Mouse (Mus musculus) CH12.LX (cell line): ENCODE data around the gene BC052040. TPM values are rescaled to one million over a fixed set of nuclear protein-coding genes. Genes with fewer than 3 reads are reported as not detected.

Experiments used
- DNase-seq: peaks from one replicate; pipeline ENCODE4 v3.0.0-alpha.2; 2013; ENCODE audit errors: extremely low read depth
- H3K27ac ChIP-seq: 2 replicates; pipeline ENCODE4 v1.5.1; 2012; ENCODE audit warnings: low read depth, mild to moderate bottlenecking, control low read depth, moderate library complexity; ENCODE audit not compliant: insufficient read depth
- H3K27me3 ChIP-seq: replicated peaks from 2 replicates; pipeline ENCODE3; 2012; ENCODE audit warnings: inconsistent platforms
- H3K36me3 ChIP-seq, 2 experiments: replicated peaks in 1 of 2; 2 replicates each; pipeline versions ENCODE3 to v1.6.1; 2012; ENCODE audit warnings: inconsistent platforms in 1 of 2, low read length in 1 of 2, mild to moderate bottlenecking in 1 of 2, mixed read lengths in 1 of 2, moderate library complexity in 1 of 2; ENCODE audit not compliant: control insufficient read depth in 1 of 2, insufficient read depth in 1 of 2
- H3K4me1 ChIP-seq, 2 experiments: 2 replicates each; pipeline ENCODE4 v1.6.1; 2012; ENCODE audit warnings: inconsistent platforms in 1 of 2, moderate library complexity in 1 of 2; ENCODE audit not compliant: insufficient read depth in 2 of 2, control insufficient read depth in 1 of 2
- H3K4me2 ChIP-seq: 2 replicates; pipeline ENCODE4 v1.6.1; 2012; ENCODE audit warnings: low read depth, mild to moderate bottlenecking, control low read depth; ENCODE audit not compliant: poor library complexity, insufficient read depth, severe bottlenecking
- H3K4me3 ChIP-seq, 3 experiments: fragments of 150-350 bp in 1 of 3; sonication (generic) in 1 of 3; replicated peaks in 1 of 3; 2 replicates each; pipeline versions ENCODE3 to v1.5.1; 2011 to 2012; ENCODE audit warnings: low read depth in 2 of 3, low read length in 2 of 3, mild to moderate bottlenecking in 2 of 3, moderate library complexity in 2 of 3, control low read depth in 1 of 3, improper control_type of control experiment in 1 of 3, inconsistent platforms in 1 of 3, mixed read lengths in 1 of 3; ENCODE audit not compliant: poor library complexity in 1 of 3
- H3K79me2 ChIP-seq: replicated peaks from 2 replicates; pipeline ENCODE4 v1.6.1; 2012; ENCODE audit warnings: mild to moderate bottlenecking, moderate library complexity; ENCODE audit not compliant: control insufficient read depth, poor library complexity, insufficient read depth, severe bottlenecking; ENCODE audit errors: extremely low read depth
- H3K9ac ChIP-seq: 2 replicates; pipeline ENCODE4 v1.6.1; 2012; ENCODE audit warnings: low read depth, mild to moderate bottlenecking, control low read depth, moderate library complexity; ENCODE audit not compliant: insufficient read depth
- H3K9me3 ChIP-seq: replicated peaks from 2 replicates; pipeline ENCODE3; 2012; ENCODE audit warnings: low read length, inconsistent platforms, mixed read lengths
- BHLHE40 ChIP-seq: IDR thresholded peaks from 2 replicates; pipeline ENCODE4 v1.6.1; 2011; ENCODE audit warnings: mild to moderate bottlenecking, low read depth, low read length, improper control_type of control experiment
- CHD2 ChIP-seq: IDR thresholded peaks from 2 replicates; pipeline ENCODE4 v1.6.1; 2011; ENCODE audit warnings: low read length, improper control_type of control experiment
- E2F4 ChIP-seq: IDR thresholded peaks from 2 replicates; pipeline ENCODE4 v1.6.1; 2011; ENCODE audit warnings: low read depth, low read length, improper control_type of control experiment; ENCODE audit not compliant: insufficient replicate concordance
- ELF1 ChIP-seq: IDR thresholded peaks from 2 replicates; pipeline ENCODE4 v1.6.1; 2014; ENCODE audit warnings: low read depth, mild to moderate bottlenecking, inconsistent platforms, low read length, improper control_type of control experiment
- EP300 ChIP-seq: IDR thresholded peaks from 2 replicates; pipeline ENCODE4 v1.6.1; 2011; ENCODE audit warnings: low read length, improper control_type of control experiment
- ETS1 ChIP-seq: conservative IDR thresholded peaks from 2 replicates; pipeline ENCODE4 v1.6.1; 2012; ENCODE audit warnings: low read depth, mild to moderate bottlenecking, inconsistent platforms, low read length, improper control_type of control experiment, moderate library complexity
- IRF4 ChIP-seq: IDR thresholded peaks from 2 replicates; pipeline ENCODE4 v1.6.1; 2014; ENCODE audit warnings: low read depth, mild to moderate bottlenecking, inconsistent platforms, low read length, improper control_type of control experiment
- MAX ChIP-seq: IDR thresholded peaks from 2 replicates; pipeline ENCODE4 v1.6.1; 2011; ENCODE audit warnings: low read length, improper control_type of control experiment
- MEF2A ChIP-seq: IDR thresholded peaks from 2 replicates; pipeline ENCODE4 v1.6.1; 2014; ENCODE audit warnings: low read depth, mild to moderate bottlenecking, inconsistent platforms, low read length, improper control_type of control experiment, borderline replicate concordance
- MXI1 ChIP-seq: IDR thresholded peaks from 2 replicates; pipeline ENCODE4 v1.6.1; 2011; ENCODE audit warnings: mild to moderate bottlenecking, low read depth, low read length, improper control_type of control experiment
- MYC ChIP-seq: IDR thresholded peaks from 2 replicates; pipeline ENCODE4 v1.6.1; 2011; ENCODE audit warnings: low read depth, mild to moderate bottlenecking, improper control_type of control experiment, low read length
- NELFE ChIP-seq: IDR thresholded peaks from 2 replicates; pipeline ENCODE4 v1.6.1; 2011; ENCODE audit warnings: low read depth, low read length, improper control_type of control experiment
- PAX5 ChIP-seq: IDR thresholded peaks from 2 replicates; pipeline ENCODE4 v1.6.1; 2012; ENCODE audit warnings: low read length, inconsistent platforms, mixed read lengths
- RAD21 ChIP-seq: IDR thresholded peaks from 2 replicates; pipeline ENCODE4 v1.6.1; 2011; ENCODE audit warnings: low read depth, mild to moderate bottlenecking, low read length, improper control_type of control experiment, moderate library complexity
- SIN3A ChIP-seq: IDR thresholded peaks from 2 replicates; pipeline ENCODE4 v1.6.1; 2012; ENCODE audit warnings: low read length, improper control_type of control experiment, inconsistent platforms
- SMC3 ChIP-seq: IDR thresholded peaks from 2 replicates; pipeline ENCODE4 v1.6.1; 2011; ENCODE audit warnings: low read depth, low read length, improper control_type of control experiment
- USF1 ChIP-seq: IDR thresholded peaks from 2 replicates; pipeline ENCODE4 v1.6.1; 2014; ENCODE audit warnings: low read depth, mild to moderate bottlenecking, inconsistent platforms, low read length, improper control_type of control experiment
- USF2 ChIP-seq: conservative IDR thresholded peaks from 2 replicates; pipeline ENCODE4 v1.6.1; 2011; ENCODE audit warnings: low read depth, low read length, improper control_type of control experiment
- ZKSCAN1 ChIP-seq: IDR thresholded peaks from 2 replicates; pipeline ENCODE4 v1.6.1; 2012; ENCODE audit warnings: low read depth, inconsistent platforms, low read length, improper control_type of control experiment, borderline replicate concordance
- ZNF384 ChIP-seq: IDR thresholded peaks from 2 replicates; pipeline ENCODE4 v1.6.1; 2012; ENCODE audit warnings: low read depth, low read length, improper control_type of control experiment, inconsistent platforms
- dilution Hi-C: fragments of 300-500 bp; cut with MboI; formaldehyde crosslinking; loops from 2 replicates; pipeline ENCODE4 v1.14.3; 2020; ENCODE audit warnings: low sequenced_read_pairs; ENCODE audit not compliant: extremely low pct_unique_long_range_greater_than_20kb, extremely low pct_ligation_motif_present
- in situ Hi-C: fragments of 300-500 bp; cut with MboI; formaldehyde crosslinking; loops from 3 replicates; pipeline ENCODE4 v1.14.3; 2019; ENCODE audit warnings: low sequenced_read_pairs, low pct_ligation_motif_present, low pct_unique_long_range_greater_than_20kb, mixed read lengths
- polyA plus RNA-seq: library from polyadenylated mRNA; unstranded; fragments of >175 nt; gene quantifications from 2 replicates; pipeline ENCODE4 v1.2.1, GENCODE M21; 2012; ENCODE audit warnings: low read depth; ENCODE audit not compliant: insufficient read length
- total RNA-seq, 2 experiments: library from RNA; depleted of rRNA; stranded (reverse); fragments of 300-350 nt in 1 of 2; fragments of >200 nt in 1 of 2; gene quantifications; 2 replicates each; pipeline ENCODE4 v1.2.3; 2012 to 2014

Gene BC052040
- total and polyA plus RNA-seq, 3 experiments, result 5.9 to 16.5 (median 6.5) TPM

- peaks cover 0 to 49% of the 10 kb centered on the region in 2 experiments for H3K36me3 ChIP-seq
- H3K27me3 ChIP-seq, result no peaks in the 10 kb centered on the region
- in situ Hi-C loops (no loop called here), dilution Hi-C loops (no loop called here)
- H3K79me2 ChIP-seq, result no peaks in the 10 kb centered on the region
- TF ChIP-seq USF1 (no peak), ZNF384 (no peak), MXI1 (no peak), RAD21 (no peak), EP300 (no peak), MAX (no peak), ELF1 (no peak), IRF4 (no peak), MYC (no peak)
- H3K4me3 ChIP-seq, result no peak overlapping the region
- no peaks in the 10 kb centered on the region for H3K9me3 ChIP-seq
- peaks cover 0 to 6% of the 10 kb centered on the region in 2 experiments; a peak in 2 of 4 replicates for H3K4me1 ChIP-seq
- H3K4me2 ChIP-seq, result no peak overlapping the region
- no peak for DNase-seq
- no peak overlapping the region for H3K27ac ChIP-seq
- no peak overlapping the region for H3K9ac ChIP-seq
These were observed 149.0 kb downstream of the BC052040 start for GRCm38 (mm10) chr2:115730502-115730901.

GRCm38 (mm10) chr2:115731171-115731570, 149.7 kb downstream of the BC052040 start:
- Histone ChIP-seq H3K9ac (no peak overlapping the region), H3K4me2 (no peak overlapping the region), H3K4me1 (peaks cover 0 to 6% of the 10 kb centered on the region in 2 experiments; a peak in 2 of 4 replicates), H3K36me3 (peaks cover 0 to 51% of the 10 kb centered on the region in 2 experiments), H3K27me3 (no peaks in the 10 kb centered on the region), H3K79me2 (no peaks in the 10 kb centered on the region), H3K4me3 (no peak overlapping the region), H3K9me3 (no peaks in the 10 kb centered on the region), H3K27ac (no peak overlapping the region)
- no peak for DNase-seq
- in situ Hi-C loops, result no loop called here
- TF ChIP-seq SMC3 (no peak), E2F4 (no peak), USF2 (no peak), SIN3A (no peak), MEF2A (no peak), MAX (no peak), PAX5 (no peak), BHLHE40 (no peak), ELF1 (no peak), USF1 (no peak), ETS1 (no peak), EP300 (no peak), CHD2 (no peak), ZNF384 (no peak), ZKSCAN1 (no peak), NELFE (no peak)
- dilution Hi-C loops, result no loop called here
